Mouse (Mus musculus): ENCODE measurements around the gene Otol1.

The Otol1 gene

GRCm38 (mm10) chr3:70007313-70007712 lies at the start of gene Otol1:
Gene Otol1 (plus strand): TSS chr3:70007613.
- DNase-seq = no peak

GRCm38 (mm10) chr3:69962187-69962586 lies 45.2 kb upstream of the Otol1 start:
- peak; percentile 31 for DNase-seq

- no peak for DNase-seq
These were observed 35.8 kb upstream of the Otol1 start for GRCm38 (mm10) chr3:69971482-69972097.

GRCm38 (mm10) chr3:69978092-69978491 lies 29.3 kb upstream of the Otol1 start:
- DNase-seq = no peak

- DNase-seq = no peak
These were observed 13.6 kb upstream of the Otol1 start for GRCm38 (mm10) chr3:69993806-69994205.

- no peak for DNase-seq
These were observed 5.9 kb upstream of the Otol1 start for GRCm38 (mm10) chr3:70001540-70001939.

GRCm38 (mm10) chr3:70003126-70003764 lies 4.2 kb upstream of the Otol1 start:
- DNase-seq = no peak

GRCm38 (mm10) chr3:70003955-70004354 lies 3.5 kb upstream of the Otol1 start:
- DNase-seq = no peak

- DNase-seq = no peak
These were observed 3.0 kb upstream of the Otol1 start for GRCm38 (mm10) chr3:70004379-70004778.

GRCm38 (mm10) chr3:70012641-70013040 lies 5.2 kb downstream of the Otol1 start:
- DNase-seq = no peak

GRCm38 (mm10) chr3:70026605-70027004 lies 19.2 kb downstream of the Otol1 start:
- no peak for DNase-seq

- no peak for DNase-seq
These were observed 21.8 kb downstream of the Otol1 start for GRCm38 (mm10) chr3:70029260-70029659.

GRCm38 (mm10) chr3:70035593-70035992 lies 28.2 kb downstream of the Otol1 start:
- DNase-seq = no peak

Data from lung, postnatal 10 days (tissue).